Mouse (Mus musculus) embryo, embryonic 11 days (tissue): Measurements from ENCODE around the gene Reps2.

ENCODE experiments used
- DNase-seq: peaks from one replicate; pipeline ENCODE4 v3.0.0-alpha.2; 2015

Reps2 gene

GRCm38 (mm10) chrX:162643091-162643788 is at the start of gene Reps2:
Gene Reps2 (minus strand): TSS chrX:162643649.
- peak; percentile 90 for DNase-seq

GRCm38 (mm10) chrX:162691272-162691671 is 47.8 kb upstream of the Reps2 start:
- no peak for DNase-seq

GRCm38 (mm10) chrX:162685394-162685793 is 41.9 kb upstream of the Reps2 start:
- DNase-seq = no peak

GRCm38 (mm10) chrX:162679506-162679905 is 36.1 kb upstream of the Reps2 start:
- no peak for DNase-seq

GRCm38 (mm10) chrX:162678820-162679219 is 35.4 kb upstream of the Reps2 start:
- no peak for DNase-seq

GRCm38 (mm10) chrX:162666166-162666565 is 22.7 kb upstream of the Reps2 start:
- no peak for DNase-seq

GRCm38 (mm10) chrX:162660182-162660581 is 16.7 kb upstream of the Reps2 start:
- no peak for DNase-seq

- no peak for DNase-seq
Observed at GRCm38 (mm10) chrX:162653518-162653917, 10.1 kb upstream of the Reps2 start.

GRCm38 (mm10) chrX:162652445-162652844 is 9.0 kb upstream of the Reps2 start:
- DNase-seq = no peak

GRCm38 (mm10) chrX:162651125-162651524 is 7.7 kb upstream of the Reps2 start:
- no peak for DNase-seq

- no peak for DNase-seq
Observed at GRCm38 (mm10) chrX:162643789-162644092, 292 bp upstream of the Reps2 start.

GRCm38 (mm10) chrX:162642402-162643090 is 903 bp downstream of the Reps2 start:
- no peak for DNase-seq

GRCm38 (mm10) chrX:162641764-162642163 is 1.7 kb downstream of the Reps2 start:
- DNase-seq = no peak

GRCm38 (mm10) chrX:162635159-162635558 is 8.3 kb downstream of the Reps2 start:
- no peak for DNase-seq

- no peak for DNase-seq
Observed at GRCm38 (mm10) chrX:162622091-162622437, 21.4 kb downstream of the Reps2 start.

GRCm38 (mm10) chrX:162621194-162622090 is 22.0 kb downstream of the Reps2 start:
- DNase-seq = no peak

- no peak for DNase-seq
Observed at GRCm38 (mm10) chrX:162619705-162620104, 23.7 kb downstream of the Reps2 start.

GRCm38 (mm10) chrX:162618547-162618946 is 24.9 kb downstream of the Reps2 start:
- no peak for DNase-seq

- no peak for DNase-seq
Observed at GRCm38 (mm10) chrX:162606113-162606512, 37.3 kb downstream of the Reps2 start.

- no peak for DNase-seq
Observed at GRCm38 (mm10) chrX:162599666-162600065, 43.8 kb downstream of the Reps2 start.

GRCm38 (mm10) chrX:162591005-162591801 is 52.2 kb downstream of the Reps2 start:
- DNase-seq = no peak

- no peak for DNase-seq
Observed at GRCm38 (mm10) chrX:162590145-162590790, 53.2 kb downstream of the Reps2 start.
